Mouse (Mus musculus): ENCODE data around the gene Slc9a3r1.

GRCm38 (mm10) chr11:115119409-115119808 is 43.7 kb upstream of the Slc9a3r1 start:
- TF ChIP-seq CTCF (IDR thresholded peaks at IDR 0.05; ENCODE audit: low read depth) (no peak), EP300 (IDR thresholded peaks at IDR 0.05; ENCODE audit: low read depth) (no peak)

All from liver, embryonic 14.5 days (tissue).